Mouse (Mus musculus) midbrain, embryonic 11.5 days (tissue): ENCODE data around the gene Tmem240. TPM values are rescaled to one million over a fixed set of nuclear protein-coding genes. Genes with fewer than 3 reads are reported as not detected.

ENCODE experiments used
- ATAC-seq: fragments of 200-750 bp; cut with Nextera tagmentation; 2 replicates; pipeline ENCODE4 v1.8.0; 2017; ENCODE audit warnings: moderate TSS enrichment, moderate library complexity; ENCODE audit not compliant: low FRiP score
- DNase-seq: peaks from one replicate; pipeline ENCODE4 v3.0.0; 2015; ENCODE audit warnings: low spot score; ENCODE audit errors: missing footprints
- H3K27ac ChIP-seq: fragments of 300-500 bp; sonication (generic); 2 replicates; pipeline ENCODE4 v1.5.1; 2014; ENCODE audit warnings: low read depth, low read length
- H3K27me3 ChIP-seq: fragments of 300-500 bp; sonication (generic); 2 replicates; pipeline ENCODE4 v1.6.1; 2014; ENCODE audit warnings: mild to moderate bottlenecking, low read length, moderate library complexity, mixed read lengths; ENCODE audit not compliant: control insufficient read depth, insufficient read depth
- H3K36me3 ChIP-seq: fragments of 300-500 bp; sonication (generic); 2 replicates; pipeline ENCODE4 v1.6.1; 2014; ENCODE audit warnings: mild to moderate bottlenecking, low read length, moderate library complexity, mixed read lengths; ENCODE audit not compliant: control insufficient read depth, insufficient read depth
- H3K4me1 ChIP-seq: fragments of 300-500 bp; sonication (generic); 2 replicates; pipeline ENCODE4 v1.6.1; 2014; ENCODE audit warnings: low read length; ENCODE audit not compliant: control insufficient read depth, insufficient read depth
- H3K4me2 ChIP-seq: fragments of 300-500 bp; sonication (generic); 2 replicates; pipeline ENCODE4 v1.6.1; 2014; ENCODE audit warnings: mild to moderate bottlenecking, moderate library complexity
- H3K4me3 ChIP-seq: fragments of 300-500 bp; sonication (generic); 2 replicates; pipeline ENCODE4 v1.5.1; 2014; ENCODE audit warnings: low read depth, low read length
- H3K9ac ChIP-seq: fragments of 300-500 bp; sonication (generic); 2 replicates; pipeline ENCODE4 v1.6.1; 2014; ENCODE audit warnings: low read length
- H3K9me3 ChIP-seq: fragments of 300-500 bp; sonication (generic); 2 replicates; pipeline ENCODE4 v1.6.1; 2016; ENCODE audit warnings: low read length; ENCODE audit not compliant: control insufficient read depth
- WGBS: fragments of 180-500 bp; shearing (Covaris S2); extraction: QIAGEN DNeasy Blood & Tissue Kit; methylation state at CpG from one replicate; pipeline ENCODE4 v1.1.7; 2014; 5-methylcytosine and 5-hydroxymethylcytosine counted together
- polyA plus RNA-seq: library from polyadenylated mRNA; unstranded; fragments of >200 nt; fragmentation: Nextera tagmentation; extraction: Ambion mirVana; gene quantifications from 2 replicates; pipeline ENCODE4 v1.2.1, GENCODE M21; 2014

The Tmem240 gene
- polyA plus RNA-seq, 1 experiment from 2014 or later, result 0.96 TPM

DNA sequence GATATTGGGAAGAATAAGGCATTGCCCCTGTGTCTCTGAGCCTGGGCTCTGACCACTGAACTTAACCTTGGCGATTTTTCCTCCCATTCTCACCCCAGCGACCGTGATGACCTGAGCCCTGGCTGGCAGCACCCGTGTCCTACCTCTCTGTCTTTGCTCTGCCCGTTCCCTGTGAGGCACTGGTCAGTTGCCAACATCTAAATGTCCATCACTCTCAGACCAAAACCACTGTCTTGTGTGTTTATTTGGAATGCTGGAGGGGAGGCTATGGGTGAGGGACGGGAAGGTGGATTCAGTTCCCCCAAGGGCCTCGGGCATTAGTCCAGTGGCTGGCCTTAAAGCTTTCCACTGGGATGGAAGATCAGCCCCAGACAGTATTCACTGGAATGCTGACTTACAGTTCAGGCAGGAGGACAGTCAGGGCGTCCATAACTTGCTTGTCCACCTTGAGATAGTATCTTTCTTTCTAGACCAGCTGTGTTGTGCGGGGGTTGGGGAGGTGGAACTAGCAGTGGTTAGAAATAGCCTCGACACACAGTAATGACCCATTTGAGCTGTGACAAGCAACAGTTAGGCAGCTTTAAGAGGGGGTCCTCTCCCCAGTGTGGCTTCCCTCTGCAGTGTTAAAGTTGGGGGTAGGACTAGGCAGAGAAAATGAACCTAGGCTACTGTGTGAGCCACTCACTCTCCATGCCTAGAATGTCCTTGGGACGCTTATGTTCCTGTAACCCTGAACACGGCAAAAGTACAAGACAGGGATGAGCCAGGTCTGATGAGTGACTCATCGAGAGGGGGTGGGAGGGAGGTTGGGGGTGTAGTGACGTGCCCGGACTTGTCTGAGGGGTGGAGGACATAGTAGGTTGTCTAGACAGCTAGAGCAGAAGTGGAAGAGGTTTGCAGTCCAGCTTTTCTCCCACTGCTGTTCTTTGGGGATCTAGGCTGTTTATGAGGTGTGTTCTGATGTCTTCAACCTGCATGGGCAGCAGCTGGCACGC, 38.0 kb upstream of the Tmem240 start:
- Histone ChIP-seq H3K9ac (no peak overlapping the region), H3K4me2 (no peak overlapping the region), H3K9me3 (no peaks in the 10 kb centered on the region), H3K4me3 (no peak overlapping the region), H3K4me1 (0 out of 2 replicates have a peak, but pooled peaks cover 4% of the 10 kb centered on the region), H3K27me3 (peaks cover 15% of the 10 kb centered on the region), H3K36me3 (no peaks in the 10 kb centered on the region), H3K27ac (no peak overlapping the region)
- no peak for DNase-seq
- no peak for ATAC-seq
- 79% methylated on average over 16 of the region's 16 CpGs for WGBS

DNA sequence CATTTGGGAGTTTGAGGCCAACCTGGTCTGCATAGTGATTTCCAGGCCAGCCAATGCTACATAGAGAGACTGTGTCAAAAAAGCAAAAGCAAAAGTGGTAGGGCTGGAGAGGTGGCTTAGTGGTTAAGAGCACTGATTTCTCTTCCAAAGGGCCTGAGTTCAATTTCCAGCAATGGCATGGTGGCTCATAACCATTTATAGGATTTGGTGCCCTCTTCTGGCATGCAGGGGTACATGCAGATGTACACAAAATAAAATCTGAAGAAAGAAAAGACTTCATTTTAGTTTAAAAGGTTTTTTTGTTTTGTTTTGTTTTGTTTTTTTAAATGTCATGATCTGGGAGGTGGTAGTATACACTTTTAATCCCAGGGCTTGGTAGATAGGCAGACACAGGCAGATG, 34.2 kb upstream of the Tmem240 start:
- DNase-seq, result no peak
- H3K9ac ChIP-seq, result no peak overlapping the region
- no peak overlapping the region for H3K4me3 ChIP-seq
- H3K27ac ChIP-seq, result no peak overlapping the region
- H3K27me3 ChIP-seq, result peaks cover 4% of the 10 kb centered on the region
- ATAC-seq, result no peak
- H3K4me1 ChIP-seq, result peaks cover 3% of the 10 kb centered on the region; the same call in 1 of the 2 replicates
- H3K9me3 ChIP-seq, result no peaks in the 10 kb centered on the region
- H3K4me2 ChIP-seq, result no peak overlapping the region
- H3K36me3 ChIP-seq, result no peaks in the 10 kb centered on the region

DNA sequence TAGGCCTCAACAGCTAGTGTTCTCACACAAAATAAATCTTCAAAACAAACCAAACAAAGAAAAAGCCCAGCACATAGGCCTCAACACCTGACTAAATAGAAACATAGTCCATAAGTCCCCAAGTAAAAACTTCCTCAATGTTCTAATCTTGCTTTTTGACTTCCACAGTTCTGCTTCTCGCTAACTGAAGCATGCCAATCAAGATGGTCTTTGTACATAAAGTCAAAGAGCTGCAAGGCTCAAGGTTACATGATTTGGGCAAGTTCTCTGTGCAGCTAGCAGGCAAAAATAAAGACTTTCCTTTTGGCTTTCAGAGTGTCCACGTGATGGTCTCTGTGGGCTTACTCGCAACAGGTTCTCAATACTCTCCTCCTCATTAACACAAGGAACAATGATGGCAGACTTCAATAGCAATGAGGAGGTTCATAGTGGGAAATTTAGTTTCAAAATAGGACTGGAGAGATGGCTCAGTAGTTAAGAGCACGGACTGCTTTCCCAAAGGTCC, 31.1 kb upstream of the Tmem240 start:
- H3K9ac ChIP-seq, result no peak overlapping the region
- 91% methylated on average over 4 of the region's 4 CpGs for WGBS
- ATAC-seq (no peak), DNase-seq (no peak)
- no peak overlapping the region for H3K27ac ChIP-seq
- H3K36me3 ChIP-seq, result no peaks in the 10 kb centered on the region
- H3K4me2 ChIP-seq, result no peak overlapping the region
- H3K4me1 ChIP-seq, result peaks cover 7% of the 10 kb centered on the region
- H3K9me3 ChIP-seq, result no peaks in the 10 kb centered on the region
- no peaks in the 10 kb centered on the region for H3K27me3 ChIP-seq
- no peak overlapping the region for H3K4me3 ChIP-seq

DNA sequence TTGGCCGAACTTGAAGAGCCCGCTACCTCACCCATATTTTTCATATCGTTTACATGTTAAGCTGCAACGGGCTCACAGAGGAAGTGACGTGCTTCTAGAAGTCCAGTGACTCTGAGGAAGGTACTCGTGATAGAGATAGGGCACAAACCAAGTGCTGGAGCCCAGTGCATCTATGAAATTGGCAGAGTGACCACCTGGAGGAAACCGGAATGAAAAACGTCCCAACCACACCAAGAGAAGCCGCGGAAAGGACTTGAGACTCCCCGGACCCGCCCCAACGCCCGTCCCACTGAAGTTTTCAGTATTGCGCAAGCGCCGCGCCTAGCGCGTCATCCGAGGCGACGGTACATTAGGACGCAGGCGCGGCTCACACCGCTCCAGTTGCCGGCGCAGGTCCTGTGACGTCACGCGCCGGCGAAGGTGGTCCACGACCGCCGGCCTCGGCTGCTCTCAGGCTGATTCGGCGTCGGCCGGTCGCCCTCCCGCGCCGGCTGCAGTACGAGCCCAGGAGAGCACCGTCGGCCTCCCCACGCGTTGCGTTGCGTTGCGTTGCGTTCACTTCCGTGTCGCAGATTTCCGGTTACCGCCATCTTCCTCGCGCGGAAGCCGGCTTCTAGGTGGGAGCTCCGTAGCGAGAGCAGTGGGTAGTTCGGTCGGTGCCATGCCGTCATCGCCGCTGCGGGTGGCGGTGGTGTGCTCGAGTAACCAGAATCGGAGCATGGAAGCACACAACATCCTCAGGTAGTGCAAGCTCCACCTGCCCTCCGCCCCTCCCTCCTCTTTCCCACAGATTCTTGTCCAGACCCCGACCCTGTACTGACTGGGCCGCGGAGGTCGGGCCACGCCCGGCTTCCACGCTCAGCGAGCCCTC, 29.6 kb upstream of the Tmem240 start, which contains the start of gene Ssu72:
TSS of gene Ssu72 (plus strand) at position 80 of the 871 bp plus-strand sequence.
- Histone ChIP-seq H3K27me3 (no peaks in the 10 kb centered on the region), H3K27ac (peak within 1 kb of the TSS; percentile 87), H3K9ac (peak within 1 kb of the TSS; percentile 94), H3K9me3 (no peaks in the 10 kb centered on the region), H3K4me1 (peaks cover 7% of the 10 kb centered on the region), H3K36me3 (no peaks in the 10 kb centered on the region), H3K4me3 (peak within 1 kb of the TSS; percentile 96), H3K4me2 (peak within 1 kb of the TSS; percentile 72)
- DNase-seq (peak; percentile 100), ATAC-seq (peak; percentile 96)
- under 1% methylated on average over 81 of the region's 83 CpGs for WGBS

DNA sequence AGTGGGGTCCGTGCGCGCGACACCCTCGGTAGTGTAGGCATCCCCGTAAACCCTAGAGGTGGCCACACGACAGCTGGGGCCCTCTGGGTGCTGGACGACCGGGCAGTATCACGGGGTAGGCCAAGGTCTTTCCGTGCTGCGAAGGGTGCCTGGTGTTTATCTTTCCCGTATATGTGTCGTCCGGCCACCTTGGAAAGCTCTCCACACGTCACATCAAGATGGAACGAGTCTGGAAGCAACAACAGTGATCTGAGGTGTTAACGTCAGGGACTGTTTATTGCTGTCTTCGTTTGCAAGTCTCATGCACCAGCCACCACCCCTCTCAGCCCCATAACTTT, 29.0 kb upstream of the Tmem240 start:
- DNase-seq, result no peak
- H3K4me2 ChIP-seq, result peak overlapping the region; percentile 72
- no peaks in the 10 kb centered on the region for H3K36me3 ChIP-seq
- peaks cover 7% of the 10 kb centered on the region for H3K4me1 ChIP-seq
- WGBS, result under 1% methylated on average over 19 of the region's 19 CpGs
- peak overlapping the region; percentile 94 for H3K9ac ChIP-seq
- H3K9me3 ChIP-seq, result no peaks in the 10 kb centered on the region
- H3K4me3 ChIP-seq, result peak overlapping the region; percentile 96
- ATAC-seq, result no peak
- no peaks in the 10 kb centered on the region for H3K27me3 ChIP-seq
- peak overlapping the region; percentile 87 for H3K27ac ChIP-seq

DNA sequence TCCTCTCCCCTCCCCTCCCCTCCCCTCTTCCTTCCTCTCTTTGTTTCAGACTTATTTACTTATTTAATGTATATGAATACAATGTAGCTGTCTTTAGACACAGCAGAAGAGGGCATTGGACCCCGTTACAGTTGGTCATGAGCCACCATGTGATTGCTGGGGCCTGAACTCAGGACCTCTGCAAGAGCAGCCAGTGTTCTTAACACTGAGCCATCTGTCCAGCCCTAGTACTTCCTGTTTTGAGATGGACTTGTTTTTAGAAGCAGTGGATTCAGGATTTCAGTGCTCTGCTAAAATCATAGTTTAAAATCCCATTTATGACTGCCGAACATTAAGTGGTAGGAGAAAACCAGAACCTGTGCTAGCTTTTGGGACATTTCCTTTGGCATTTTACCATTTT, 26.0 kb upstream of the Tmem240 start:
- Histone ChIP-seq H3K4me3 (no peak overlapping the region), H3K4me2 (no peak overlapping the region), H3K9me3 (no peaks in the 10 kb centered on the region), H3K9ac (no peak overlapping the region), H3K27ac (no peak overlapping the region), H3K36me3 (no peaks in the 10 kb centered on the region), H3K4me1 (peaks cover 7% of the 10 kb centered on the region), H3K27me3 (no peaks in the 10 kb centered on the region)
- WGBS, result 89% methylated on average over 2 of the region's 2 CpGs
- DNase-seq, result no peak
- ATAC-seq, result no peak

DNA sequence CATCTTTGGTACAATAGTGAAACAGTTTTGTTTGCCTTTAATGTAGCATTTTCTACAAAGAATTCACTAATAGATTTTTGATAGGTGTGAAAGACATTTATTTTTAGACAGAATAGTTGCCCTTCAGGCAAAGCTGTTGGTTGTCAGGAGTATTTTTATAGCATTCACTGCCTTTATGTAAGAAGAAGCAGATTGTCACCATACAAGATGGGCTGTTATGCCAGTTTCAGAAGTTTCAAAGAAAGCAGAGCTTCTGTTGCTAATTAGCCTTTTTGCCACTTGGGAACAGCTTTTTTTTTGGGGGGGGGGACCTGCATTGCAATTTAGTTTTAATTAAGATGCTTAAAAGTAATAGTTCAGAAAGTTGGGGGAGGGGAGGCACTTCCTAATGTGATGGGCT, 25.6 kb upstream of the Tmem240 start:
- no peak overlapping the region for H3K9ac ChIP-seq
- no peak overlapping the region for H3K4me3 ChIP-seq
- no peak for DNase-seq
- H3K27me3 ChIP-seq, result no peaks in the 10 kb centered on the region
- peaks cover 7% of the 10 kb centered on the region for H3K4me1 ChIP-seq
- no peaks in the 10 kb centered on the region for H3K9me3 ChIP-seq
- H3K27ac ChIP-seq, result no peak overlapping the region
- no peak overlapping the region for H3K4me2 ChIP-seq
- no peaks in the 10 kb centered on the region for H3K36me3 ChIP-seq
- ATAC-seq, result no peak

DNA sequence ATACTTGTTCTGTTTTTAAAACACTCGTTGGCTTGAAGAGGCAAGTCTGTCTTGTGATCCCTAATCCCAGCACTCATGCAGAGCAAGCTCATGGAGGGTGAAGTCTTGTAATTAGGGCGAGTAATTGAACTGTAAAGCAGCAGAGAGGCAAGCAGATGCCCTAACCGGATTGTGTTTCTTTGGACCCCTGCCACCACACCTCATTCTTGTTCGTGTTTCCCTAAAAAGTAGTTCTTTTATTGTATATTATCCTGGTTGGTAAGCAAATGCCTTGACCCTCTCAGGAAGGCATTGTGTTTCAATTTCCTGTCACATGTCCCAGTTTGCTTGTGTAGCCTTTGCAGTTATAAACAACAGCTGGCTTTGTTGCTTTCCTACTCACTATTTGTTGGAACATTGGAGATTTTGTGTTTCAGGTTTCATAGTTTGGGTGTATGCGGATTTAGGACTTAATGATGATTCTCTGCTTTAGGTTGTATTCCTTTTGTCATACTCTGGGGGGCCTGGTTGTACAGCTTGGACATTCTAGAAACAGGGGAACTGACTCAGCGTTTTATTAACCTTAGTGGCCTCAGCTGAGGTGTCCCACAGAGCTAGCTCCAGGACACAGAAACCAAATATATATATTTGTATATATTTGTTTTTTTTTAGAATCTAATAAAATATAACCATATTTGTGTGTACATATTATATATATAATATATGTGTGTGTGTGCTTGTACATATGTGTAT, 23.9 kb upstream of the Tmem240 start:
- Histone ChIP-seq H3K4me2 (no peak overlapping the region), H3K4me3 (no peak overlapping the region), H3K27me3 (no peaks in the 10 kb centered on the region), H3K4me1 (peaks cover 4% of the 10 kb centered on the region), H3K27ac (no peak overlapping the region), H3K9ac (no peak overlapping the region), H3K9me3 (no peaks in the 10 kb centered on the region), H3K36me3 (no peaks in the 10 kb centered on the region; the same call in 1 of the 2 replicates)
- 68% methylated on average over 6 of the region's 6 CpGs for WGBS
- DNase-seq, result no peak
- no peak for ATAC-seq
